Mouse (Mus musculus): ENCODE measurements around the gene Hipk3.

- TF ChIP-seq ZC3H11A (IDR thresholded peaks at IDR 0.05; ENCODE audit: borderline replicate concordance, low read depth, low read length) (no peak), CHD2 (IDR thresholded peaks at IDR 0.05; ENCODE audit: low read depth, low read length) (no peak)
These were observed 43.6 kb downstream of the Hipk3 start for GRCm38 (mm10) chr2:104450685-104451084.

Measured in ES-E14 (cell line).